Mouse (Mus musculus): Measurements from ENCODE around the gene Cox17. TPM values are rescaled to one million over a fixed set of nuclear protein-coding genes. Genes with fewer than 3 reads are reported as not detected.

The Cox17 gene
- total RNA-seq, 2 experiments from 2014 or later: 120 to 146 TPM

GRCm38 (mm10) chr16:38349881-38350280 lies 3.1 kb downstream of the Cox17 start:
- no peak for DNase-seq

- DNase-seq: no peak
Measured at GRCm38 (mm10) chr16:38350361-38350855, 3.6 kb downstream of the Cox17 start.

- no peak for DNase-seq
Measured at GRCm38 (mm10) chr16:38350939-38351338, 4.1 kb downstream of the Cox17 start.

- no peak for DNase-seq
Measured at GRCm38 (mm10) chr16:38352031-38352430, 5.2 kb downstream of the Cox17 start.

- no peak for DNase-seq
Measured at GRCm38 (mm10) chr16:38352851-38353250, 6.1 kb downstream of the Cox17 start.

- DNase-seq: no peak
Measured at GRCm38 (mm10) chr16:38353642-38354041, 6.9 kb downstream of the Cox17 start.

GRCm38 (mm10) chr16:38354185-38354913 lies 7.6 kb downstream of the Cox17 start:
- DNase-seq: no peak

GRCm38 (mm10) chr16:38358256-38358812 lies 11.5 kb downstream of the Cox17 start:
- no peak for DNase-seq

GRCm38 (mm10) chr16:38359241-38359640 lies 12.4 kb downstream of the Cox17 start:
- no peak for DNase-seq

- no peak for DNase-seq
Measured at GRCm38 (mm10) chr16:38359857-38360256, 13.1 kb downstream of the Cox17 start.

GRCm38 (mm10) chr16:38360317-38360716 lies 13.5 kb downstream of the Cox17 start:
- no peak for DNase-seq

GRCm38 (mm10) chr16:38361933-38362332 lies 15.1 kb downstream of the Cox17 start, which contains the start of gene Popdc2:
Gene Popdc2, plus strand, starts transcription at chr16:38362209.
- no peak for DNase-seq

GRCm38 (mm10) chr16:38362493-38363255 lies 15.9 kb downstream of the Cox17 start:
- no peak for DNase-seq

- DNase-seq: no peak
Measured at GRCm38 (mm10) chr16:38363256-38363595, 16.4 kb downstream of the Cox17 start.

- no peak for DNase-seq
Measured at GRCm38 (mm10) chr16:38363657-38364056, 16.9 kb downstream of the Cox17 start.

- no peak for DNase-seq
Measured at GRCm38 (mm10) chr16:38365390-38365789, 18.6 kb downstream of the Cox17 start.

- DNase-seq: no peak
Measured at GRCm38 (mm10) chr16:38366231-38366630, 19.4 kb downstream of the Cox17 start.

GRCm38 (mm10) chr16:38368336-38368735 lies 21.5 kb downstream of the Cox17 start:
- peak; percentile 40 to 45 for DNase-seq

- no peak for DNase-seq
Measured at GRCm38 (mm10) chr16:38369000-38369399, 22.2 kb downstream of the Cox17 start.

- no peak for DNase-seq
Measured at GRCm38 (mm10) chr16:38369431-38369830, 22.6 kb downstream of the Cox17 start.

- no peak for DNase-seq
Measured at GRCm38 (mm10) chr16:38369992-38370484, 23.2 kb downstream of the Cox17 start.

- no peak for DNase-seq
Measured at GRCm38 (mm10) chr16:38370633-38371374, 24.0 kb downstream of the Cox17 start.

Measured in layer of hippocampus, postnatal 36 days (tissue).